Mouse (Mus musculus) myocyte (in vitro differentiated cells): ENCODE data around the gene Als2cr12. TPM values are rescaled to one million over a fixed set of nuclear protein-coding genes. Genes with fewer than 3 reads are reported as not detected.
"Not testable (repeated sequence)": the region's sequence is repeated elsewhere in the genome, so short reads cannot be mapped to it uniquely, and the experiment has no call there.

ENCODE experiments used
- H3K27me3 ChIP-seq: one replicate; pipeline ENCODE4 v1.6.1; 2011; ENCODE audit not compliant: control insufficient read depth, insufficient read depth, insufficient read length
- H3K36me3 ChIP-seq: one replicate; pipeline ENCODE4 v1.6.1; 2011; ENCODE audit not compliant: control insufficient read depth, insufficient read depth
- H3K4me2 ChIP-seq: one replicate; pipeline ENCODE4 v1.6.1; 2011; ENCODE audit warnings: low read depth, control low read depth
- H3K4me3 ChIP-seq: one replicate; pipeline ENCODE4 v1.5.1; 2011; ENCODE audit warnings: mild to moderate bottlenecking, control low read depth, moderate library complexity
- H3K79me2 ChIP-seq: one replicate; pipeline ENCODE4 v1.6.1; 2011; ENCODE audit not compliant: control insufficient read depth, insufficient read depth
- H3ac ChIP-seq: one replicate; pipeline ENCODE4 v1.6.1; 2011; ENCODE audit not compliant: control insufficient read depth, insufficient read length
- CEBPB ChIP-seq: IDR thresholded peaks from 2 replicates; pipeline ENCODE4 v1.6.1; 2011; ENCODE audit warnings: mild to moderate bottlenecking, moderate library complexity; ENCODE audit not compliant: poor library complexity, insufficient read depth, severe bottlenecking
- E2F4 ChIP-seq: IDR thresholded peaks from one replicate; pipeline ENCODE4 v1.6.1; 2011; ENCODE audit warnings: mild to moderate bottlenecking, control low read depth, moderate library complexity; ENCODE audit not compliant: insufficient read depth
- MAX ChIP-seq: IDR thresholded peaks from one replicate; pipeline ENCODE4 v1.6.1; 2011; ENCODE audit warnings: low read depth, mild to moderate bottlenecking, control low read depth
- MYOD1 ChIP-seq, 3 experiments: IDR thresholded peaks; one replicate each; pipeline ENCODE4 v1.6.1; 2011; ENCODE audit warnings: control low read depth in 2 of 3, low read depth in 2 of 3, mild to moderate bottlenecking in 2 of 3, moderate library complexity in 1 of 3; ENCODE audit not compliant: insufficient read length in 2 of 3, control insufficient read depth in 1 of 3
- MYOG ChIP-seq, 3 experiments: IDR thresholded peaks; one replicate each; pipeline ENCODE4 v1.6.1; 2011; ENCODE audit warnings: control low read depth in 2 of 3, low read depth in 2 of 3, mild to moderate bottlenecking in 2 of 3; ENCODE audit not compliant: insufficient read length in 2 of 3, control insufficient read depth in 1 of 3, insufficient read depth in 1 of 3
- POLR2A ChIP-seq: IDR thresholded peaks from one replicate; pipeline ENCODE4 v1.6.1; 2011; ENCODE audit warnings: low read depth, mild to moderate bottlenecking, control low read depth, moderate library complexity; ENCODE audit not compliant: insufficient read length
- POLR2AphosphoS2 ChIP-seq: IDR thresholded peaks from one replicate; pipeline ENCODE4 v1.6.1; 2011; ENCODE audit warnings: low read depth, control low read depth; ENCODE audit not compliant: insufficient read length
- REST ChIP-seq: IDR thresholded peaks from one replicate; pipeline ENCODE4 v1.6.1; 2011; ENCODE audit warnings: mild to moderate bottlenecking, control low read depth, moderate library complexity; ENCODE audit not compliant: insufficient read depth, insufficient read length
- SRF ChIP-seq: IDR thresholded peaks from one replicate; pipeline ENCODE4 v1.6.1; 2011; ENCODE audit warnings: low read depth; ENCODE audit not compliant: control insufficient read depth, insufficient read length
- TCF12 ChIP-seq: IDR thresholded peaks from one replicate; pipeline ENCODE4 v1.6.1; 2011; ENCODE audit warnings: mild to moderate bottlenecking, control low read depth; ENCODE audit not compliant: poor library complexity, insufficient read depth, severe bottlenecking
- TCF3 ChIP-seq: IDR thresholded peaks from one replicate; pipeline ENCODE4 v1.6.1; 2011; ENCODE audit warnings: low read depth, control low read depth; ENCODE audit not compliant: insufficient read length
- USF1 ChIP-seq: IDR thresholded peaks from one replicate; pipeline ENCODE4 v1.6.1; 2011; ENCODE audit warnings: low read depth, mild to moderate bottlenecking, control low read depth, moderate library complexity
- polyA plus RNA-seq: library from polyadenylated mRNA; unstranded; fragments of >200 nt; fragmentation: generic; extraction: Trizol; gene quantifications from one replicate; pipeline ENCODE4 v1.2.1, GENCODE M21; 2012; ENCODE audit warnings: missing spikeins

Gene Als2cr12
- polyA plus RNA-seq, 1 experiment: 0.07 TPM

- Histone ChIP-seq H3K27me3 (no peaks in the 10 kb centered on the region), H3K36me3 (peaks cover 9% of the 10 kb centered on the region), H3K4me3 (peak overlapping the region; percentile 92), H3ac (peak overlapping the region; percentile 61), H3K4me2 (peak overlapping the region; percentile 87), H3K79me2 (peaks cover 24% of the 10 kb centered on the region)
- TF ChIP-seq CEBPB (no peak), TCF3 (no peak), USF1 (no peak), REST (no peak), MYOG (IDR thresholded peaks at IDR 0.05; ENCODE audit: control insufficient read depth in 1 of 3, insufficient read depth in 1 of 3, insufficient read length in 2 of 3, low read depth in 2 of 3) (no peak), POLR2A (no peak), POLR2AphosphoS2 (no peak), MAX (no peak), SRF (no peak)
Measured at GRCm38 (mm10) chr1:58710711-58711364, 15.0 kb upstream of the Als2cr12 start.

DNA sequence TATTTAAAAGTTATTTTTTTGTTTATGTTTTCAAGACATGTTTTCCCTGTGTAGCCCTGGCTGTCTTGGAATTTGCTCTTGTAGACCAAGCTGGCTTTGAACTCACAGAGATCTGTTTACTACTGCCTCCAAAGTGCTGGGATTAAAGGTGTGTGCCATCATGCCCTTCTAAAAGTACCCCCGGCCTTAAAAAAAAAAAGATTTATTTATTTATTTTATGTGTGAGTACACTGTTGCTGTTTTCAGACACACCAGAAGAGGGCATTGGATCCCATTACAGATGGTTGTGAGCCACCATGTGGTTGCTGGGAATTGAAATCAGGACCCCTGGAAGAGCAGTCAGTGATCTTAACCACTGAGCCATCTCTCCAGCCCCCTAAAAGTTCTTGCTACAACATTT is 14.3 kb upstream of the Als2cr12 start:
- not testable (repeated sequence) for H3K27me3 ChIP-seq, H3ac ChIP-seq, H3K36me3 ChIP-seq
- Histone ChIP-seq H3K79me2 (peaks cover 16% of the 10 kb centered on the region), H3K4me3 (peak overlapping the region; percentile 92), H3K4me2 (peak overlapping the region; percentile 87)

DNA sequence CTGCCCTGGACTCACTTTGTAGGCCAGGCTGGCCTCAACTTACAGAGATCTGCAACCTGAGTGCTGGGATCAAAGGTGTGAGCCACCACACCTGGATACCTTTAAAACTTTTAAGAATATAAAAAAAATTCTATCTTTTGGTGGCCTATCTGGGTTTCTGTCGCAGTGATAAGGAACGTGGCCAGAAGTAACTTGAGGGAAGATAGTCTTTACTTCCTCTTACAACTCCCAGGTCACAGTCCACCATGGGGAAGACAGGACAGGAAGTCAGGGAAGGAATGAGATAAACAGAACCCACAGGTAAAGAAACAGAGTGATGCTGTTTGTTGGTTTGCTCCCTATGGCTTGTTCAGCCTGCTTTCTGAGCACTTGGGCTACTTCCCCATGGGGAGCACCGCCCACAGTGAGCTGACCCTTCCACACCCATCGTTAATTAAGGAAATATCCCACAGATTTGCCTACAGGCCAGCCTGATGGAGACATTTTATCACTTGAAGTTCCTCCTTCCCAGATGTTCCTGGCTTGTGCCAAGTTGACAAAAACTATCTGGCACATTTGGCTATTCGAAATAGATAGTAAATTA is 4.9 kb upstream of the Als2cr12 start:
- H3K79me2 ChIP-seq, H3ac ChIP-seq, H3K4me2 ChIP-seq, H3K4me3 ChIP-seq, H3K27me3 ChIP-seq, H3K36me3 ChIP-seq: not testable (repeated sequence)

DNA sequence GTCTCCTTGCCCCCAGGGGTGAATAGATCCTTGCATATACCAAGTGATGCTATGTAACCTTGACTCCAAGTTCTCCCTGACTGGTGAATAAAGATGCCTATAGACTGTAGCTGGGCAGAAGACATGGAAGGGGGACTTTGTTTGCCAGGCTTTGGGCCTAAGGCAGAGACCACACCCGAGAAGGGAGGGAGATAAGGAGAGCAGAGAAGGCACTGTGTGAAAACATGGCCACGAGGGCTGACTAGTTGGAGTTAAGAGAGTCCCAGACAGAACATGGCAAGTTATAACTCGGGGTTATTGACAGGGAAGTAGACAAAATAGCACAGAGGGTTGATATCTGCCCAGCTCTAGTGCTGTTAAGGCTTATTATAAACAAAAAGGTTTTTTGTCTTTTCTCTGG is 4.2 kb upstream of the Als2cr12 start:
- no peak overlapping the region for H3K4me3 ChIP-seq
- TF ChIP-seq TCF3: no peak
- no peak for TF ChIP-seq CEBPB
- H3K79me2 ChIP-seq: no peaks in the 10 kb centered on the region
- no peak overlapping the region for H3K4me2 ChIP-seq
- H3K27me3 ChIP-seq: no peaks in the 10 kb centered on the region
- no peaks in the 10 kb centered on the region for H3K36me3 ChIP-seq
- no peak overlapping the region for H3ac ChIP-seq

DNA sequence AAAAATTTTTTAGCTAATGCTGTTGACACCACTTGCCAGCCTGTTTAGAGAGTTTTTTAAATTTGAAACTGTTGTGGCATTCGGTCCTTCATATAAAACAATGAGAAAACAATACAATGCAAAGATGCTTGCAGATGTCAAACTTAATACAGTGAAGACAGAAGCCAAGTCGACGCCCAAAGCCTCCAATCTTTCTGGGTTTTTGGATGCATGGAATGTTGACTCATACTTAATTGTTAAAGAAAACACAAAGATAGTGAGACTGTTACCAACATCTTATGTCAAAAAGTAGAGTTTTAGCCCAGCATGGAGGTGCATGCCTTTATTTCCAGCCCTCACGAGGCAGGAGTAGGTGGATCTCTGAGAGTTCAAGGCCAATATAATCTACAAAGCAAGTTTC is 3.0 kb upstream of the Als2cr12 start:
- Histone ChIP-seq H3ac (no peak overlapping the region), H3K4me2 (no peak overlapping the region), H3K4me3 (no peak overlapping the region), H3K36me3 (no peaks in the 10 kb centered on the region), H3K27me3 (no peaks in the 10 kb centered on the region), H3K79me2 (no peaks in the 10 kb centered on the region)
- no peak for TF ChIP-seq POLR2AphosphoS2
- no peak for TF ChIP-seq E2F4
- TF ChIP-seq MYOG (IDR thresholded peaks at IDR 0.05; ENCODE audit: control insufficient read depth in 1 of 3, insufficient read depth in 1 of 3, insufficient read length in 2 of 3, low read depth in 2 of 3): no peak
- no peak for TF ChIP-seq POLR2A
- no peak for TF ChIP-seq USF1
- TF ChIP-seq MYOD1 (IDR thresholded peaks at IDR 0.05; ENCODE audit: control insufficient read depth in 1 of 3, insufficient read length in 2 of 3, low read depth in 2 of 3): no peak
- TF ChIP-seq CEBPB: no peak
- TF ChIP-seq MAX: no peak
- TF ChIP-seq TCF3: no peak
- TF ChIP-seq SRF: no peak
- no peak for TF ChIP-seq TCF12
- no peak for TF ChIP-seq REST

GRCm38 (mm10) chr1:58697607-58698006 is 1.8 kb upstream of the Als2cr12 start:
- H3K4me2 ChIP-seq, H3K27me3 ChIP-seq, H3K79me2 ChIP-seq, H3K36me3 ChIP-seq, H3ac ChIP-seq, H3K4me3 ChIP-seq: not testable (repeated sequence)
